Mouse (Mus musculus) hindbrain, embryonic 10.5 days (tissue): ENCODE measurements around the gene Nr3c2. TPM values are rescaled to one million over a fixed set of nuclear protein-coding genes. Genes with fewer than 3 reads are reported as not detected.

ENCODE experiments used
- DNase-seq: peaks from one replicate; pipeline ENCODE4 v3.0.0-alpha.2; 2017; ENCODE audit warnings: low spot score
- H3K27ac ChIP-seq: fragments of 300-500 bp; sonication (generic); 2 replicates; pipeline ENCODE4 v1.5.1; 2016; ENCODE audit warnings: mild to moderate bottlenecking, moderate library complexity
- H3K27me3 ChIP-seq: fragments of 300-500 bp; sonication (generic); 2 replicates; pipeline ENCODE4 v1.6.1; 2016; ENCODE audit warnings: mild to moderate bottlenecking; ENCODE audit not compliant: poor library complexity, insufficient read depth, severe bottlenecking
- H3K36me3 ChIP-seq: fragments of 300-500 bp; sonication (generic); 2 replicates; pipeline ENCODE4 v1.6.1; 2016; ENCODE audit warnings: mild to moderate bottlenecking, moderate library complexity
- H3K4me1 ChIP-seq: fragments of 300-500 bp; sonication (generic); replicated peaks from 2 replicates; pipeline ENCODE4 v1.6.1; 2016; ENCODE audit warnings: mild to moderate bottlenecking
- H3K4me3 ChIP-seq: fragments of 300-500 bp; sonication (generic); 2 replicates; pipeline ENCODE4 v1.5.1; 2016; ENCODE audit warnings: mild to moderate bottlenecking, moderate library complexity
- H3K9me3 ChIP-seq: fragments of 300-500 bp; sonication (generic); 2 replicates; pipeline ENCODE4 v1.6.1; 2016; ENCODE audit warnings: mild to moderate bottlenecking, moderate library complexity
- WGBS: fragments of 180-500 bp; shearing (Covaris S2); methylation state at CpG from one replicate; pipeline ENCODE4 v1.1.7; 2016; 5-methylcytosine and 5-hydroxymethylcytosine counted together
- polyA plus RNA-seq: library from polyadenylated mRNA; unstranded; fragments of >200 nt; fragmentation: Nextera tagmentation; extraction: Ambion mirVana; gene quantifications from 2 replicates; pipeline ENCODE4 v1.2.1, GENCODE M21; 2016

The Nr3c2 gene
- polyA plus RNA-seq, 1 experiment from 2014 or later: 0.72 TPM

DNA sequence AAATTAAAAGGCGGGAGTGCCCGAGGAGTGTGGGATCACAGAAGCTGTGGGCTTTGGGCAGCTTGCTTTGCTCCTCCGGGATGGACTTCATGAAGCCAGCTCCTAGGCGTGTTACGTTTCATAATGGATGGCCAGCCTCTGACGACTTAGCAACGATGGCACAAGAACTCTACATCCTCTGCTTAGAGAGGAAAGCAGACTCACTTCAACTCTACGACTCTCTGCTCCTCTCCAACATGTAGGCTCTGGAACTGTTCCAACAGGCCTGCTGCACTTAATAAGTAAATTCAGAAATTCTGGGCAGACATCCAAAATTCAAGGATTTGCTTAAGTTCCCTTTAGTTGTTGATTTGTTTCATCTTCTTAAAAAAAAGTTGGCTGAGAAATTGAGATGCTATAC lies 315.4 kb downstream of the Nr3c2 start:
- 90% methylated on average over 8 of the region's 8 CpGs for whole genome bisulfite sequencing
- DNase-seq: no peak

GRCm38 (mm10) chr8:77215191-77215590 lies 315.9 kb downstream of the Nr3c2 start:
- DNase-seq: no peak
- peaks cover 8% of the 10 kb centered on the region; the same call in 1 of the 2 replicates for H3K4me1 ChIP-seq
- H3K4me3 ChIP-seq: no peak overlapping the region
- H3K27me3 ChIP-seq: no peaks in the 10 kb centered on the region
- no peak overlapping the region for H3K27ac ChIP-seq
- no peaks in the 10 kb centered on the region for H3K36me3 ChIP-seq
- WGBS: 93% methylated on average over 6 of the region's 6 CpGs
- H3K9me3 ChIP-seq: no peaks in the 10 kb centered on the region

More for the DNA sequence above, 315.4 kb downstream of the Nr3c2 start:
- Histone ChIP-seq H3K27ac (no peak overlapping the region), H3K4me3 (no peak overlapping the region), H3K9me3 (no peaks in the 10 kb centered on the region), H3K27me3 (no peaks in the 10 kb centered on the region), H3K36me3 (no peaks in the 10 kb centered on the region), H3K4me1 (peaks cover 8% of the 10 kb centered on the region; the same call in 1 of the 2 replicates)

- 61% methylated on average over 4 of the region's 4 CpGs for WGBS
Measured at GRCm38 (mm10) chr8:77223123-77223522, 323.9 kb downstream of the Nr3c2 start.

DNA sequence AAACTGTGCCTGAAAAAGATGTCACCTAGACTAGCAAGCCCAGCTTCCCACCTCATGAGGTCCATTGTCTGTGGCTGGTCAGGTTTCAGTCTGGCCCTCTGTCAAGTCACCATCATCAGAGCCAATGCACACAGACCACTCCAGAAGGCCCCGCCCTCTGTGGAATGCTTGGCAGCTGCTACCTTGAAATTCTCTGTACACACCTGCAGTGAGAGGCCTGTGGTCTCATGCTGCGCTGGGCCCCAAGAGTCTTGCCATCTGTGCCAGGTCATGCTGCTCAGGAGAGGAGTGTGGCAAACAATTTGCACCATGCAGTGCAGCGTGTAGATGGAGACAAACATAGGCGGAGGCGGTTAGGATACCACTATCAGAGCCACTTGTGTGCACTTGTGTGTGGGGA lies 328.5 kb downstream of the Nr3c2 start:
- DNase-seq: no peak

More at GRCm38 (mm10) chr8:77223123-77223522, 323.9 kb downstream of the Nr3c2 start:
- Histone ChIP-seq H3K4me3 (no peak overlapping the region), H3K9me3 (no peaks in the 10 kb centered on the region), H3K4me1 (no peaks in the 10 kb centered on the region), H3K36me3 (no peaks in the 10 kb centered on the region), H3K27ac (no peak overlapping the region), H3K27me3 (no peaks in the 10 kb centered on the region)
- no peak for DNase-seq

DNA sequence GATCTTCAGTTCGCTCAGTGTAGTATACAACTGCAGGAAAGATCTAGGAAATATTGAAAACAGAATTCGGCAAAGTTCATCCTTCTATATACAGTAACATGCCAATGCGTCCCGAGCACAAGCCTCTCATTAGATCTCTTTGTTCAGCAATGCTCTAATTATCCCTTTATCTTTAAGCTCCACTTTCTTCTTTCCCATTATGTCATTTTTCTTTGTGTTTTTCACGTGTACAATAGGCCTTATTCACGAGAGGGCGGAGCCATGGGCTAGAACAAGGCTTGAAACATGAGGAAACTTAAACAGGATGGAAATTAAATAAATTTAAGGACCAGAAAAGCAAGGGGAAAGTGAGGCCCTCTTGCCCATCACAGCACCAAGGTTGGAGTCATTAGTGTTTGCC lies 329.4 kb downstream of the Nr3c2 start:
- H3K27me3 ChIP-seq: no peaks in the 10 kb centered on the region
- no peak overlapping the region for H3K4me3 ChIP-seq
- H3K36me3 ChIP-seq: no peaks in the 10 kb centered on the region
- WGBS: 84% methylated on average over 7 of the region's 7 CpGs
- H3K27ac ChIP-seq: no peak overlapping the region
- DNase-seq: no peak
- H3K4me1 ChIP-seq: no peaks in the 10 kb centered on the region
- no peaks in the 10 kb centered on the region for H3K9me3 ChIP-seq

More for the DNA sequence above, 328.5 kb downstream of the Nr3c2 start:
- Histone ChIP-seq H3K36me3 (no peaks in the 10 kb centered on the region), H3K4me1 (no peaks in the 10 kb centered on the region), H3K27ac (no peak overlapping the region), H3K27me3 (no peaks in the 10 kb centered on the region), H3K4me3 (no peak overlapping the region), H3K9me3 (no peaks in the 10 kb centered on the region)
- WGBS: 94% methylated on average over 5 of the region's 5 CpGs

DNA sequence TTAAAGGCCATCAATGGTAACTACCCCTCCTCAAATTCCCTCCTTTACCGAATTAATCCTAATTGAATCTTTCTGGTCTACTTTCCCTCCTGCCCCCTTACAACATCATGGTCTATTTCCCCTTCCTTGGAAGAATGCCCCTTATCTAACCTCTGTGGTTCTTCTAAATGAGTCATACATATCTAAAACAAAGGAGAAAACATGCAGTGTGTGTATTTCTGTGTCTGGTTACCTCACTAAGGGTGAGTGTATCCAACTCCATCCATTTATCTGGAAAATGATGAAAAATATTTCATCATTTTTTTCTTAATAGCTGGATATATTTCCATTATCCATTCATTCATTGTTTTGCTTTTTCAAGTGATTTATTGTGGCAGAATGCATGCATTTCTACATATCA lies 332.0 kb downstream of the Nr3c2 start:
- H3K4me1 ChIP-seq: no peaks in the 10 kb centered on the region
- no peak for DNase-seq
- no peak overlapping the region for H3K4me3 ChIP-seq
- no peaks in the 10 kb centered on the region for H3K36me3 ChIP-seq
- H3K27ac ChIP-seq: no peak overlapping the region
- 98% methylated on average over 1 of the region's 1 CpGs for WGBS
- H3K27me3 ChIP-seq: no peaks in the 10 kb centered on the region
- no peaks in the 10 kb centered on the region for H3K9me3 ChIP-seq

- DNase-seq: no peak
- no peaks in the 10 kb centered on the region for H3K4me1 ChIP-seq
- no peaks in the 10 kb centered on the region for H3K27me3 ChIP-seq
- H3K36me3 ChIP-seq: no peaks in the 10 kb centered on the region
- no peak overlapping the region for H3K27ac ChIP-seq
- 85% methylated on average over 6 of the region's 6 CpGs for WGBS
- no peak overlapping the region for H3K4me3 ChIP-seq
- no peaks in the 10 kb centered on the region for H3K9me3 ChIP-seq
Measured at GRCm38 (mm10) chr8:77231834-77232233, 332.6 kb downstream of the Nr3c2 start.

DNA sequence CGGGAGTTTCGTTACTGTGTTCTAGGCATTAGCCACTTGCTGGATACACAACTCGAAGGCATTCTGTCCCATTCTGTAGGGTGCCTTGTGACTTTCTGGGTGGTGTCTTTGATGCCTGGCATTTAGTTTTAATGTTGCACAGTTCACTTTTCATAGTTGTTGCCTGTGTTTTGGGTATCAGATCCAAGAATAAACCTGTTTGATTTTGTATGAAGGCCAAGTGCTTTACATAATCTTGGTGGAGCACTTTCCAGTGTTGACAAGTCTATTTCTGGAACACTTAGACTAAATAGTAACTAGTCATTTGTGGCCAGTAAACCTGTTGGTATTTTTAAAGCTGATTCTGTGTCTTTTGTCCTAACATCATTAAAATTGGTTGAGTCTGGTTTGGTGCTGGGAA lies 333.2 kb downstream of the Nr3c2 start:
- DNase-seq: no peak
- WGBS: 95% methylated on average over 3 of the region's 3 CpGs
- no peaks in the 10 kb centered on the region for H3K9me3 ChIP-seq
- no peaks in the 10 kb centered on the region for H3K4me1 ChIP-seq
- no peaks in the 10 kb centered on the region for H3K36me3 ChIP-seq
- H3K27ac ChIP-seq: no peak overlapping the region
- H3K4me3 ChIP-seq: no peak overlapping the region
- H3K27me3 ChIP-seq: no peaks in the 10 kb centered on the region

DNA sequence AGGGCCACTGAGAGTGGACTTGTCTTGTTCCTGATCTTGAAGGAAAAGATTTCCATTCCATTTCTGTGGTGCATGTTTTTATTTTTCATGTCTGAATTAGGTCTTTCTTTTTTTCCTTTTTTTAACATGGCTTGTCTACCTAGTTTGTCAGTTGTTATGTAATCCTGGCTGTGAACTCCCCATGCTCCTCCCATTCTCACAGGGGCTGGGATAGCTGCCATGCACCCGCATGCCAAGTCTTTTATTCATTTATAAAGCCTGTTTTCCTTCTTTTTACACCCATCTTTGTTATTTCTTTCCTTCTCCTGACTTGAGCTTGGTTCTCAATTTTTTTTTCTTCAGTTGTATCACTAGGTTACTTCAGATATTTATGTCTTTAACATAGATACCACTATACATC lies 337.5 kb downstream of the Nr3c2 start:
- Histone ChIP-seq H3K27me3 (no peaks in the 10 kb centered on the region), H3K4me1 (no peaks in the 10 kb centered on the region), H3K4me3 (no peak overlapping the region), H3K36me3 (no peaks in the 10 kb centered on the region), H3K27ac (no peak overlapping the region), H3K9me3 (no peaks in the 10 kb centered on the region)
- WGBS: 84% methylated on average over 1 of the region's 1 CpGs
- DNase-seq: no peak

GRCm38 (mm10) chr8:77239462-77239861 lies 340.2 kb downstream of the Nr3c2 start:
- Histone ChIP-seq H3K9me3 (no peaks in the 10 kb centered on the region), H3K27me3 (no peaks in the 10 kb centered on the region), H3K4me1 (no peaks in the 10 kb centered on the region), H3K27ac (no peak overlapping the region), H3K4me3 (no peak overlapping the region), H3K36me3 (no peaks in the 10 kb centered on the region)
- no peak for DNase-seq

DNA sequence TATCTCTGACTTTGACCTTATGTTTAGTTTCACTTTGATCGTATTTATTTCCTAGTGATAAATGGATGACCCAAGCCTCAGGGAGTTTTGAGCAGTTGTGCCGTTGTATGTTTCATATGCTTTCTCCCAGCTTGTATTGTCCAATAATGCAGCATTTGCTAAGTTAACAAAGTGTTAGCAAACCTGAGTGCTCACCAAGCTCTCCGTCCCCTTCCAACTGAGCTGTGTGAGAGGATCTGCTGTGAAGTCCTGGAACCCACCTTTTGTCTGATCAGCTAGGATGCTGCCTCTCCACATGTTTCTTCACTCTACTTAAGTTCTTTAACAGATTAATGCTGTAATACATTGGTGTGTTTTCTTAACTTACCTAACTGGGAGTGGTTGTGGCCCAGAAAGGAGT lies 342.1 kb downstream of the Nr3c2 start:
- H3K9me3 ChIP-seq: no peaks in the 10 kb centered on the region
- no peak overlapping the region for H3K27ac ChIP-seq
- 92% methylated on average over 3 of the region's 3 CpGs for WGBS
- no peak for DNase-seq
- no peaks in the 10 kb centered on the region for H3K36me3 ChIP-seq
- H3K27me3 ChIP-seq: no peaks in the 10 kb centered on the region
- no peaks in the 10 kb centered on the region for H3K4me1 ChIP-seq
- no peak overlapping the region for H3K4me3 ChIP-seq

GRCm38 (mm10) chr8:77250094-77250493 lies 350.9 kb downstream of the Nr3c2 start:
- Histone ChIP-seq H3K9me3 (no peaks in the 10 kb centered on the region), H3K4me3 (no peak overlapping the region), H3K27me3 (no peaks in the 10 kb centered on the region), H3K27ac (no peak overlapping the region), H3K36me3 (peaks cover 15% of the 10 kb centered on the region), H3K4me1 (no peaks in the 10 kb centered on the region)
- WGBS: 86% methylated on average over 3 of the region's 3 CpGs
- no peak for DNase-seq

DNA sequence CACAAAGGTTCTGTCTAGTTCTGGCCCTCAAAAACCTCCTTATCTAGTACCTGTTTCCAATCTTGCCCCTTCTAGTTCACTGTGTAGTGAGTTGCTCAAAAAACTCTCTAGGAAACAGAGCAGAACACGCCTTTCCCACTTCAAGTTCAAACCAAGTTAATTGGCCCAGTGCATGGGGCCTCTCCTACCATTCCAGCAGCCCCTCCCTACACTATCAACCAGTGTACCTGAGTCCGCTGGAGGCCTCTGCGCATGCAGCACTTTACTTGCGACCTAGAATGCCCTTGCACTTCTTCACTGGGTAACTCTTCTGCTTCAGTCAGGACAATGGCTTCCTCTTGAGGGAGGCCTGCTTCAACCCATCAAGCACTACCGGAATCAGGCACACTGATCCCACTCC lies 351.9 kb downstream of the Nr3c2 start:
- Histone ChIP-seq H3K36me3 (peaks cover 15% of the 10 kb centered on the region), H3K9me3 (no peaks in the 10 kb centered on the region), H3K27ac (no peak overlapping the region), H3K4me3 (no peak overlapping the region), H3K27me3 (no peaks in the 10 kb centered on the region), H3K4me1 (no peaks in the 10 kb centered on the region)
- WGBS: 93% methylated on average over 5 of the region's 5 CpGs
- no peak for DNase-seq

DNA sequence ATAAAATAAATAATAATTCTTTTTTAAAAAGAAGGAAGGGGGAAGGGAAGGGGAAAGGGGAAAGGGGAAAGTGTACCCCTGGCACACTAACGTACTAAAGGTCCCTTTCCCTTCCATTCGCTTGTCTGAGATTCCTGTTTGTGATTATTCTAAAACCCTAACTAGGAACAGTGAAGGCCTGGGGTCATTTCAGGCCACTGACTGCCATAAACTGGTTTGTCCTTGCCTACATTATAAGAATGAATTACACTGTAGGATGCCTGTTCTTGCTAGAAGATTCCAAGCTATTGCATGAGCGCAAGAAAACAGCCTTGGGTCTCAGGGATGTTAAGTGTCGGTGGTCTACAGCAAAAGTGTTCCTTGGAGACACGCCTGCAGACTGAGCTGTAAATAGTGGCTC lies 355.2 kb downstream of the Nr3c2 start:
- Histone ChIP-seq H3K4me3 (no peak overlapping the region), H3K9me3 (no peaks in the 10 kb centered on the region), H3K36me3 (peaks cover 25% of the 10 kb centered on the region), H3K27ac (no peak overlapping the region), H3K27me3 (no peaks in the 10 kb centered on the region), H3K4me1 (no peaks in the 10 kb centered on the region)
- WGBS: 90% methylated on average over 5 of the region's 5 CpGs
- DNase-seq: no peak
